Mouse (Mus musculus) brain, embryonic 18.5 days (tissue): Measurements from ENCODE around the gene Gm11549.

Experiments used
- DNase-seq: peaks from one replicate; pipeline ENCODE4 v3.0.0-alpha.2; 2012; ENCODE audit warnings: low read depth, low spot score

Gene Gm11549

GRCm38 (mm10) chr3:36516196-36516595 is 5.4 kb downstream of the Gm11549 start:
- DNase-seq: no peak

GRCm38 (mm10) chr3:36511491-36511890 is 10.1 kb downstream of the Gm11549 start:
- no peak for DNase-seq

- no peak for DNase-seq
These were observed 15.5 kb downstream of the Gm11549 start for GRCm38 (mm10) chr3:36505809-36506735.

GRCm38 (mm10) chr3:36505306-36505705 is 16.3 kb downstream of the Gm11549 start:
- no peak for DNase-seq

GRCm38 (mm10) chr3:36501546-36501945 is 20.1 kb downstream of the Gm11549 start:
- no peak for DNase-seq

GRCm38 (mm10) chr3:36500976-36501375 is 20.6 kb downstream of the Gm11549 start:
- no peak for DNase-seq

- DNase-seq: no peak
These were observed 22.2 kb downstream of the Gm11549 start for GRCm38 (mm10) chr3:36499418-36499817.

- DNase-seq: no peak
These were observed 23.4 kb downstream of the Gm11549 start for GRCm38 (mm10) chr3:36498224-36498623.

- no peak for DNase-seq
These were observed 24.9 kb downstream of the Gm11549 start for GRCm38 (mm10) chr3:36496746-36497145.

GRCm38 (mm10) chr3:36496273-36496672 is 25.3 kb downstream of the Gm11549 start:
- DNase-seq: no peak

- DNase-seq: no peak
These were observed 26.2 kb downstream of the Gm11549 start for GRCm38 (mm10) chr3:36495436-36495835.

GRCm38 (mm10) chr3:36494613-36495012 is 27.0 kb downstream of the Gm11549 start:
- DNase-seq: no peak

GRCm38 (mm10) chr3:36493641-36494283 is 27.9 kb downstream of the Gm11549 start:
- DNase-seq: no peak

- no peak for DNase-seq
These were observed 28.8 kb downstream of the Gm11549 start for GRCm38 (mm10) chr3:36492716-36493391.

GRCm38 (mm10) chr3:36491535-36491934 is 30.1 kb downstream of the Gm11549 start:
- no peak for DNase-seq

GRCm38 (mm10) chr3:36489590-36489910 is 32.1 kb downstream of the Gm11549 start:
- DNase-seq: no peak

- DNase-seq: no peak
These were observed 32.6 kb downstream of the Gm11549 start for GRCm38 (mm10) chr3:36488899-36489589.

- no peak for DNase-seq
These were observed 33.2 kb downstream of the Gm11549 start for GRCm38 (mm10) chr3:36488367-36488766.

GRCm38 (mm10) chr3:36486881-36487280 is 34.7 kb downstream of the Gm11549 start:
- no peak for DNase-seq

GRCm38 (mm10) chr3:36486176-36486575 is 35.4 kb downstream of the Gm11549 start:
- no peak for DNase-seq

- no peak for DNase-seq
These were observed 37.3 kb downstream of the Gm11549 start for GRCm38 (mm10) chr3:36484292-36484691.

- no peak for DNase-seq
These were observed 38.7 kb downstream of the Gm11549 start for GRCm38 (mm10) chr3:36482940-36483339.
